Mouse (Mus musculus): ENCODE data around the gene Olfr1458.

DNA sequence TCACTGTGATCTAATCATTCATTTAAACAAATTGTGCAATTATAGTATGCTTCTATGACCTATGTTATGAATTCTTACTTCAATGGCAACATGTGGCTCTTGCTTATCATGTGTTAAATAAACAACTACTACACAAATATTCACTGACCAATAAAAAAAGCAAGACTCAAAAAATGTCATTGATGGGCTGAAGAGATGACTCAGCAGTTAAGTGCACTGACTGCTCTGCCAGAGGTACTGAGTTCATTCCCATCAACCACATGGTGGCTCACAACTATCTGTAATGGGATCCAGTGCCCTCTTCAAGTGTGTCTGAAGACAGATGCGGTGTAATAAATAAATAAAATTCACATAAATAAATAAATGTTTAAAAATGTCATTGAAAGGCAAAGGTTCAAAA is 12.7 kb downstream of the Olfr1458 start:
- TF ChIP-seq CTCF (IDR thresholded peaks at IDR 0.05; ENCODE audit: extremely low read depth, insufficient read depth, low read length) (no peak), POLR2A (IDR thresholded peaks at IDR 0.05; ENCODE audit: extremely low read depth, insufficient read depth, low read length) (no peak)
